Mouse (Mus musculus): Measurements from ENCODE around the gene M1ap. TPM values are rescaled to one million over a fixed set of nuclear protein-coding genes. Genes with fewer than 3 reads are reported as not detected.

M1ap gene
- polyA plus RNA-seq, 1 experiment from 2014 or later: 0.65 TPM

GRCm38 (mm10) chr6:83043993-83044392 is 97.3 kb downstream of the M1ap start:
- Histone ChIP-seq H3K4me1 (no peaks in the 10 kb centered on the region), H3K4me3 (no peak overlapping the region), H3K36me3 (peaks cover 21% of the 10 kb centered on the region), H3K9ac (0 out of 2 replicates have a peak overlapping the region, but pooled peaks have one; percentile 25), H3K27me3 (no peaks in the 10 kb centered on the region), H3K27ac (no peak overlapping the region), H3K4me2 (replicated peaks) (no peak overlapping the region), H3K9me3 (no peaks in the 10 kb centered on the region)
- WGBS: 86% methylated on average over 5 of the region's 5 CpGs
- no peak for ATAC-seq (ENCODE audit: low FRiP score, low read depth)

DNA sequence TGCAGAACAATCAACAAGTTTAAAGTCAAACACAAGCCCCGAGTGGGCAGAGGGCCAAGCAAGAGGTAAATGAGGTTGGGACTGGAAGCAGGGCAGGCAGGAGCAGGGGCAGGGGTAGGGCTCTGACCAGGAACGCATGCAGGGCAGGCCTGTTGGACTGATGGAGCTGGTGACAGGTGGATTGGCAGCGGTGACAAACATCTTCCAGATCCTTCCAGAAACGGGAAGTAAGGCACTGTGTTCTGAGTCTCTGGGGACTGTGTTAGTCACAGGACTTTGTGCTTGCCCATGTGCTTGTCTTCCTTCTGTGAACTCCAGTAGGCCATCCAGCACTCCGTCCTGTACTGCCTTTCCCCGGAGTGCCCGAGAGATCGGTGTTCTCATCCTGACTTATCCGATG is 98.0 kb downstream of the M1ap start:
- Histone ChIP-seq H3K9me3 (no peaks in the 10 kb centered on the region), H3K4me1 (no peaks in the 10 kb centered on the region), H3K4me2 (replicated peaks) (no peak overlapping the region), H3K4me3 (no peak overlapping the region), H3K36me3 (peaks cover 27% of the 10 kb centered on the region), H3K27ac (no peak overlapping the region), H3K9ac (no peak overlapping the region), H3K27me3 (no peaks in the 10 kb centered on the region)
- no peak for ATAC-seq (ENCODE audit: low FRiP score, low read depth)
- WGBS: 81% methylated on average over 9 of the region's 9 CpGs

DNA sequence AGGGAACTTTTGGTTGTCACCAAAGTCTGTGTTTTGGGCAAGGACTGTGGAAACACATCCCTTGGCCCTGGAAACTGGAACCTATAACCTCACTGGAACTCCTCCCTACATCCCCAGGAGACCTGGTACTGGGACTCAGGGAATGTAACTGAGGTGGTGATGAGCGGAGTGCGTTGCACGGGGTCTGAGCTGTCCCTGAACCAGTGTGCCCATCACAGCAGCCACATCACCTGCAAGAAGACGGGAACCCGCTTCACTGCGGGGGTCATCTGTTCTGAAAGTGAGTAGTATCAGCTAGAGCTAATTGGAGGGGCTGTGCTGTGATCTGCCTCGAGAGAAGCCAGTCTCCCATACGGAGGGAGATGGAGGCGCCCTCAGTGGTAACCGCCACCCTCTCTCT is 102.7 kb downstream of the M1ap start:
- Histone ChIP-seq H3K9me3 (no peaks in the 10 kb centered on the region), H3K36me3 (peaks cover 42% of the 10 kb centered on the region), H3K9ac (no peak overlapping the region), H3K4me1 (peaks cover 17% of the 10 kb centered on the region), H3K4me2 (replicated peaks) (no peak overlapping the region), H3K4me3 (no peak overlapping the region), H3K27me3 (no peaks in the 10 kb centered on the region), H3K27ac (no peak overlapping the region)
- ATAC-seq (ENCODE audit: low FRiP score, low read depth): no peak
- WGBS: 70% methylated on average over 10 of the region's 10 CpGs

GRCm38 (mm10) chr6:83053136-83053960 is 106.6 kb downstream of the M1ap start:
- ATAC-seq (ENCODE audit: low FRiP score, low read depth): no peak
- peak overlapping the region; percentile 93 for H3K27ac ChIP-seq
- WGBS: 1% methylated on average over 26 of the region's 26 CpGs

GRCm38 (mm10) chr6:83054074-83054851 is 107.6 kb downstream of the M1ap start, which contains the start of gene Aup1:
TSS of gene Aup1 (plus strand) at chr6:83054521.
- peak within 1 kb of the TSS; percentile 77 for H3K4me2 ChIP-seq (replicated peaks)
- H3K4me1 ChIP-seq: peaks cover 30% of the 10 kb centered on the region
- peaks cover 55% of the 10 kb centered on the region for H3K36me3 ChIP-seq
- peak within 1 kb of the TSS; percentile 95 for H3K9ac ChIP-seq
- no peaks in the 10 kb centered on the region for H3K9me3 ChIP-seq
- peak; percentile 96 for ATAC-seq (ENCODE audit: low FRiP score, low read depth)
- H3K27me3 ChIP-seq: peaks cover 9% of the 10 kb centered on the region
- under 1% methylated on average over 64 of the region's 64 CpGs for WGBS
- peak within 1 kb of the TSS; percentile 96 for H3K4me3 ChIP-seq
- H3K27ac ChIP-seq: peak within 1 kb of the TSS; percentile 93

More at GRCm38 (mm10) chr6:83053136-83053960, 106.6 kb downstream of the M1ap start:
- peaks cover 30% of the 10 kb centered on the region for H3K4me1 ChIP-seq
- H3K27me3 ChIP-seq: 0 out of 2 replicates have a peak, but pooled peaks cover under 1% of the 10 kb centered on the region
- H3K4me2 ChIP-seq (replicated peaks): peak overlapping the region; percentile 77
- H3K9ac ChIP-seq: peak overlapping the region; percentile 95
- no peaks in the 10 kb centered on the region for H3K9me3 ChIP-seq
- H3K36me3 ChIP-seq: peaks cover 59% of the 10 kb centered on the region
- peak overlapping the region; percentile 96 for H3K4me3 ChIP-seq

- Histone ChIP-seq H3K4me3 (peak within 1 kb of the TSS; percentile 96), H3K9ac (peak within 1 kb of the TSS; percentile 95), H3K4me2 (replicated peaks) (peak within 1 kb of the TSS; percentile 77), H3K9me3 (no peaks in the 10 kb centered on the region), H3K27me3 (peaks cover 16% of the 10 kb centered on the region), H3K4me1 (peaks cover 30% of the 10 kb centered on the region), H3K27ac (peak within 1 kb of the TSS; percentile 93), H3K36me3 (peaks cover 48% of the 10 kb centered on the region)
- WGBS: under 1% methylated on average over 48 of the region's 50 CpGs
- ATAC-seq (ENCODE audit: low FRiP score, low read depth): no peak; the same call in 1 of the 2 replicates
Measured at GRCm38 (mm10) chr6:83054871-83055431, 108.2 kb downstream of the M1ap start, which contains the start of gene Htra2. TSS of gene Htra2 (minus strand) at chr6:83055273.

DNA sequence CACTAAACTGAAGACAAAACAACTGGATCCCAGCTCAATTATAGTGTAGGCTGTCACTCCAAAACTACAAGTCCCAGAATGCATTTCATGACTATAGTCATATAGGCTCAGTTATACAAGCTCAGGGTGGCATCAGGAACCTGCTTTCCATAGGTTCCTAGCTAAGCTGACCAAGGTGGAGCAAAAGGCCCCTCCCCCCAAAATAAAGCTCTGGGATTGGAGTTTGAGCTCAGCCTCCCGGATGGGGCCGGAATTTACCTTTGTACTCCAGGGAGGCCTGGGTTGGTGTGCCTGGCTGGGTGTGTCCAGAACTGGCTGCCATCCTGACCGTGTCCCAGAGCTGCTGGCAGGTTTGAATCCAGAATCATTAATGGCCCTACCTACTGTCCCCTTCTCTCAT is 111.1 kb downstream of the M1ap start, which contains the start of gene Dqx1:
Gene Dqx1 (plus strand): TSS at position 55 of the 400 bp plus-strand sequence.
- no peak within 1 kb of the TSS for H3K9ac ChIP-seq
- peaks cover 44% of the 10 kb centered on the region for H3K27me3 ChIP-seq
- H3K9me3 ChIP-seq: no peaks in the 10 kb centered on the region
- peaks cover 20% of the 10 kb centered on the region for H3K4me1 ChIP-seq
- H3K4me2 ChIP-seq (replicated peaks): no peak within 1 kb of the TSS
- no peak within 1 kb of the TSS; the same call in 1 of the 2 replicates for H3K4me3 ChIP-seq
- peaks cover 27% of the 10 kb centered on the region for H3K36me3 ChIP-seq
- WGBS: 55% methylated on average over 3 of the region's 3 CpGs
- ATAC-seq (ENCODE audit: low FRiP score, low read depth): no peak
- no peak within 1 kb of the TSS for H3K27ac ChIP-seq

DNA sequence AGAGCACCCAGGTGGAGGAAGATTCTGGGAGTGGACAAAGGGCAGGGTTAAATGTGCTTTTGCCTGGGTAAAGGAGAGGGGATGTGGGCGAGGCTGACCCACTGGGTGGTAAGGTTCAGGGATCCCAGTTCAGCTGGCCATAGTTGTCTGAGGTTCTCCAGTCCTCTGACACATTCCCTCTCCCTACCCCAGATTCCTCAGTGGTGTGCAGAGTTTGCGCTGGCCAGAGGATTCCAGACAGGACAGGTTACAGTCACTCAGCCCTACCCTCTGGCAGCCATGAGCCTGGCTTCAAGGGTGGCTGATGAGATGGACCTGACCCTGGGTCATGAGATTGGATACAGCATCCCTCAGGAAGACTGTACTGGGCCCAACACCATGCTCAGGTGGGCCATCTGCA is 112.0 kb downstream of the M1ap start:
- Histone ChIP-seq H3K4me3 (no peak overlapping the region), H3K9me3 (no peaks in the 10 kb centered on the region), H3K27ac (no peak overlapping the region), H3K4me2 (replicated peaks) (no peak overlapping the region), H3K27me3 (peaks cover 53% of the 10 kb centered on the region), H3K9ac (no peak overlapping the region), H3K36me3 (peaks cover 27% of the 10 kb centered on the region), H3K4me1 (peaks cover 13% of the 10 kb centered on the region)
- 81% methylated on average over 2 of the region's 2 CpGs for WGBS
- ATAC-seq (ENCODE audit: low FRiP score, low read depth): no peak

GRCm38 (mm10) chr6:83065995-83066394 is 119.3 kb downstream of the M1ap start:
- no peak for ATAC-seq (ENCODE audit: low FRiP score, low read depth)
- no peak overlapping the region for H3K4me2 ChIP-seq (replicated peaks)
- no peak overlapping the region for H3K9ac ChIP-seq
- no peaks in the 10 kb centered on the region for H3K36me3 ChIP-seq
- 39% methylated on average over 8 of the region's 8 CpGs for WGBS
- peaks cover 19% of the 10 kb centered on the region for H3K4me1 ChIP-seq
- H3K9me3 ChIP-seq: no peaks in the 10 kb centered on the region
- H3K27ac ChIP-seq: no peak overlapping the region
- H3K27me3 ChIP-seq: peaks cover 100% of the 10 kb centered on the region
- no peak overlapping the region for H3K4me3 ChIP-seq

GRCm38 (mm10) chr6:83066441-83066840 is 119.7 kb downstream of the M1ap start:
- no peaks in the 10 kb centered on the region for H3K9me3 ChIP-seq
- no peak overlapping the region for H3K4me2 ChIP-seq (replicated peaks)
- H3K4me1 ChIP-seq: peaks cover 23% of the 10 kb centered on the region
- ATAC-seq (ENCODE audit: low FRiP score, low read depth): no peak
- H3K4me3 ChIP-seq: no peak overlapping the region
- no peak overlapping the region for H3K9ac ChIP-seq
- H3K27me3 ChIP-seq: peaks cover 100% of the 10 kb centered on the region
- no peak overlapping the region for H3K27ac ChIP-seq
- no peaks in the 10 kb centered on the region for H3K36me3 ChIP-seq
- 28% methylated on average over 6 of the region's 6 CpGs for WGBS

DNA sequence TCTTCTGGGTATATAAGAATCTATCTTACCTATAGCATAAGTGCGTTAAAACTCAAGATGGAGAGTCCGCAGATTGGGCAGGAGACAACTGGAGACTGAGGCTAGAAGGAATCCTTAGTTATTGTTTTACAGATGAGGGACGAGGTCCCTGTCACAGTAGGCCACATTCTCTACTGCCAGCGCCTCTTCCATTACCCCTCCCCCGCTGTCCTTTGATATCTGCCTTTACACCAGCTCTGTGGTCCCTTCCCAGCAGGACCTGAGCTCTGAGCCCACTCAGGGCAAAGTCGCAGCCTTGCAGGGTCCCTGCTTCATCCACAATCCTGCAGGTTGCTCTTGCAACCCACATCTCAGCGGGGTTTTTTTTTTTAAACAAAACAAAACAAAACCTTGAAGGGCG is 121.5 kb downstream of the M1ap start:
- 8% methylated on average over 8 of the region's 8 CpGs for WGBS
- Histone ChIP-seq H3K36me3 (no peaks in the 10 kb centered on the region), H3K27ac (no peak overlapping the region), H3K4me3 (0 out of 2 replicates have a peak overlapping the region, but pooled peaks have one; percentile 24), H3K9ac (no peak overlapping the region), H3K9me3 (no peaks in the 10 kb centered on the region), H3K27me3 (peaks cover 100% of the 10 kb centered on the region), H3K4me2 (replicated peaks) (peak overlapping the region; percentile 48; the same call in 1 of the 2 replicates), H3K4me1 (peaks cover 24% of the 10 kb centered on the region)
- no peak for ATAC-seq (ENCODE audit: low FRiP score, low read depth)

All from limb, embryonic 13.5 days (tissue).